Mouse (Mus musculus) brown adipose tissue, adult 24 weeks (tissue): ENCODE results near the gene Defa26. TPM values are rescaled to one million over a fixed set of nuclear protein-coding genes. Genes with fewer than 3 reads are reported as not detected.
"Not testable (repeated sequence)": the region's sequence is repeated elsewhere in the genome, so short reads cannot be mapped to it uniquely, and the experiment has no call there.

ENCODE experiments used
- H3K27ac ChIP-seq: fragments of 200-500 bp; replicated peaks from 2 replicates; pipeline ENCODE4 v1.5.1; 2012; ENCODE audit warnings: low read depth, mild to moderate bottlenecking, low read length
- H3K4me1 ChIP-seq: fragments of 200-500 bp; 2 replicates; pipeline ENCODE4 v1.6.1; 2012; ENCODE audit warnings: low read length, mixed read lengths; ENCODE audit not compliant: control insufficient read depth, insufficient read depth, insufficient read length
- H3K4me3 ChIP-seq: fragments of 200-500 bp; 2 replicates; pipeline ENCODE4 v1.5.1; 2012; ENCODE audit warnings: low read depth, mild to moderate bottlenecking, low read length, moderate library complexity; ENCODE audit not compliant: insufficient read depth
- polyA plus RNA-seq: library from polyadenylated mRNA; stranded (reverse); fragments of >200 nt; gene quantifications from 2 replicates; pipeline ENCODE4 v1.2.4, GENCODE M21; 2012; ENCODE audit not compliant: missing spikeins, insufficient read depth, insufficient read length

Gene Defa26
- not detected in 2 replicates for polyA plus RNA-seq

DNA sequence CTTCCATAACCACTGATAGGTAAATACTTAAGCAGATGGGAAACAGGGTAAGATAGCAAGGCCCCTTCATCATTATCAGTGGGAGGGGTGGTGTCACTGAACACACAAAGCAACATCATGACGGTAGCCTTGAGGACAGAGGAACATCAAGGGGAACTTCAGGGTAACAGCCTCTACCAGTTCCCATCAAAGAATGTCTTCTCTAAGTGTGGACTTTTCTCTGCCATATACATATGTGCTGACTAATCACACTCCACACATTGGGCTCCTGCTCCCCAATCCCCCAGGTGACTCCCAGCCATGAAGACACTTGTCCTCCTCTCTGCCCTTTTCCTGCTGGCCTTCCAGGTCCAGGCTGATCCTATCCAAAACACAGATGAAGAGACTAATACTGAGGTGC, at the start of gene Defa26:
TSS of gene Defa26 (plus strand) at position 301 of the 400 bp plus-strand sequence.
- not testable (repeated sequence) for H3K4me1 ChIP-seq

DNA sequence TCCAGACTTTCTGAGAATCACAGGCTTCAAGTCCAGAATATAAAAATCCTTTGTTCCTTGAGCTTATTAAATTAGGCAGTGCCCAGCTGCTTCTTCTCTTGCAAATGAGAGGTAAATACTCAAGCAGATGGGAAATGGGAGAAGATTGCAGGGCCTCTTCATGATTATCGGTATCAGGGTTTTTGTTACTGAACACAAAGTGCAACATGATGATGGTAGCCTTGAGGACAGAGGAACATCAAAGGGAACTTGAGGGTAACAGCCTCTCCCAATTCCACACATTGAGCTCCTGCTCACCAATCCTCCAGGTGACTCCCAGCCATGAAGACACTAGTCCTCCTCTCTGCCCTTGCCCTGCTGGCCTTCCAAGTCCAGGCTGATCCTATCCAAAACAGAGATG, 35.3 kb upstream of the Defa26 start, which contains the start of gene Defa28:
TSS of gene Defa28 (plus strand) at position 301 of the 400 bp plus-strand sequence.
- not testable (repeated sequence) for H3K27ac ChIP-seq, H3K4me3 ChIP-seq, H3K4me1 ChIP-seq

More for the DNA sequence above, at the start of gene Defa26:
- not testable (repeated sequence) for H3K4me3 ChIP-seq, H3K27ac ChIP-seq

DNA sequence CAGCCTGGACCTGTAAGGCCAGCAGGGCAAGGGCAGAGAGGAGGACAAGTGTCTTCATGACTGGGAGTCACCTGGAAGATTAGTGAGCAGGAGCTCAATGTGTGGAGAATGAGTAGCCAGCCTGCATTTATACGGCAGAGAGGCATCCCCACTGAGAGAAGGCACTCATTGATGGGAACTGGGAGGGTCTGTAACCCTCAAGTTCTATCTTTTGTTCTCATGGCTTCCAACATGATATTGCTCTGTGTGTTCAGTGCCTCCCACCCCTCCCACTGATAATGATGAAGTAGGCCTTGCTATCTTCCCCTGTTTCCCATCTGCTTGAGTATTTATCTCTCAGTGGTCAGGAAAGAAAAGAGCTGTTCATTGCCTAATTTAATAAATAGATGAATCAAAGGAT, 23.6 kb upstream of the Defa26 start, which contains the start of gene Gm7861:
TSS of gene Gm7861 (minus strand) at position 101 of the 400 bp plus-strand sequence.
- not testable (repeated sequence) for H3K4me3 ChIP-seq, H3K4me1 ChIP-seq, H3K27ac ChIP-seq

DNA sequence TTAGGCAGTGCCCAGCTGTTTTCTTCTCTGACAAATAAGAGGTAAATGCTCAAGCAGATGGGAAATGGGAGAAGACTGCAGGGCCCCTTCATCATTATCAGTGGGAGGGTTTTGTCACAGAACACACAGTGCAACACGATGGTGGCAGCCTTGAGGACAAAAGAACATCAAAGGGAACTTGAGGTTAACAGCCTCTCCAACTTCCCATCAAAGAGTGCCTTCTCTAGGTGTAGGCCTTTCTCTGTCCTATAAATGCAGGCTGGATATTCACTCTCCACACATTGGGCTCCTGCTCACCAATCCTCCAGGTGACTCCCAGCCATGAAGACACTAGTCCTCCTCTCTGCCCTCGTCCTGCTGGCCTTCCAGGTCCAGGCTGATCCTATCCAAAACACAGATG, 37.5 kb downstream of the Defa26 start, which contains the start of gene Defa17:
TSS of gene Defa17 (plus strand) at position 301 of the 400 bp plus-strand sequence.
- H3K4me3 ChIP-seq, H3K4me1 ChIP-seq, H3K27ac ChIP-seq: not testable (repeated sequence)

DNA sequence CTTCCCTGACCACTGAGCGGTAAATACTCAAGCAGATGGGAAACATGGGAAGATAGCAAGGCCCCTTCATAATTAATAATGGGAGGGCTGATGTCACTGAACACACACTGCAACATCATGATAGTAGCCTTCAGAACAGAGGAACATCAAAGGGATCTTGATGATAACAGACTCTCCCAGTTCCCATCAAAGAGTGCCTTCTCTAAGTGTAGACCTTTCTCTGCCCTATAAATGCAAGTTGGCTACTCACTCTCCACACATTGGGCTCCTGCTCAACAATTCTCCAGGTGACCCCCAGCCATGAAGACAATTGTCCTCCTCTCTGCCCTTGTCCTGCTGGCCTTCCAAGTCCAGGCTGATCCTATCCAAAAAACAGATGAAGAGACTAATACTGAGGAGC, 47.5 kb downstream of the Defa26 start, which contains the start of gene Defa34:
TSS of gene Defa34 (plus strand) at position 301 of the 400 bp plus-strand sequence.
- H3K4me1 ChIP-seq, H3K4me3 ChIP-seq, H3K27ac ChIP-seq: not testable (repeated sequence)

Other genes with a start within 250 kb of the Defa26 start
- not detected in 2 replicates for gene Defa2, start 239.7 kb upstream of the Defa26 start, polyA plus RNA-seq
- not detected in 2 replicates for gene Defa33, start 226.4 kb upstream of the Defa26 start, polyA plus RNA-seq
- gene Defa36, start 190.8 kb upstream of the Defa26 start, polyA plus RNA-seq, result not detected in 2 replicates
- not detected in 2 replicates for gene Gm7849, start 161.6 kb upstream of the Defa26 start, polyA plus RNA-seq
- gene Defa20, start 108.9 kb upstream of the Defa26 start, polyA plus RNA-seq, result not detected in 2 replicates
- not detected in 2 replicates for gene Defa32, start 89.2 kb upstream of the Defa26 start, polyA plus RNA-seq
- not detected in 2 replicates for gene Defa37, start 52.8 kb upstream of the Defa26 start, polyA plus RNA-seq
- gene Defa28, start 35.2 kb upstream of the Defa26 start, polyA plus RNA-seq, result not detected in 2 replicates
- not detected in 2 replicates for gene Gm7861, start 23.7 kb upstream of the Defa26 start, polyA plus RNA-seq
- not detected in 2 replicates for gene Defa17, start 37.6 kb downstream of the Defa26 start, polyA plus RNA-seq
- not detected in 2 replicates for gene Defa34, start 47.6 kb downstream of the Defa26 start, polyA plus RNA-seq
- not detected in 2 replicates for gene AY761184, start 85.5 kb downstream of the Defa26 start, polyA plus RNA-seq
- gene Defa24, start 116.3 kb downstream of the Defa26 start, polyA plus RNA-seq, result not detected in 2 replicates
- not detected in 2 replicates for gene Defb50, start 205.4 kb downstream of the Defa26 start, polyA plus RNA-seq
- gene Defb2, start 221.7 kb downstream of the Defa26 start, polyA plus RNA-seq, result not detected in 2 replicates
- gene Defb10, start 240.7 kb downstream of the Defa26 start, polyA plus RNA-seq, result not detected in 2 replicates